7 mouse cellular contexts compared by ENCODE assay signal in genomic region chr8:11001062-11001549, GRCm38 (mm10). TPM values are rescaled to one million over a fixed set of nuclear protein-coding genes. Genes with fewer than 3 reads are reported as not detected.
DNase-seq lines count a peak whose midpoint lies in the region; ATAC-seq and TF ChIP-seq lines count a peak whose summit lies in the region.

No protein-coding gene starts in this region.

- peak; percentile 73 for DNase-seq in R1 (ENCODE audit: low read depth, low spot score)
- peak; percentile 27 to 51 for DNase-seq in kidney, postnatal 4 days
- DNase-seq in thymus, adult 2 months: peak; percentile 58
- DNase-seq in urinary bladder, postnatal 14 days (ENCODE audit: low spot score): no peak

- TF ChIP-seq CTCF in thymus, adult 2 months (IDR thresholded peaks at IDR 0.05; ENCODE audit: borderline replicate concordance, control insufficient read depth, extremely low read depth, insufficient read depth, low read length, poor library complexity): no peak

- H3K4me2 ChIP-seq in forebrain, embryonic 16.5 days (ENCODE audit: low read length): peak overlapping the region; percentile 87

- peak overlapping the region; percentile 57 for H3K4me3 ChIP-seq in forebrain, embryonic 16.5 days (replicated peaks; ENCODE audit: low read length)
- no peak overlapping the region for H3K4me3 ChIP-seq in thymus, adult 2 months (ENCODE audit: control insufficient read depth, insufficient read depth, low read length)

- H3K27ac ChIP-seq in forebrain, embryonic 16.5 days (ENCODE audit: low read length): peak overlapping the region; percentile 62
- H3K27ac ChIP-seq in thymus, adult 2 months (ENCODE audit: control insufficient read depth, insufficient read depth, low read length): no peak overlapping the region

- H3K9ac ChIP-seq in forebrain, embryonic 16.5 days (replicated peaks; ENCODE audit: low read depth, low read length): peak overlapping the region; percentile 22

- ATAC-seq in CD4-positive, CD25-positive, alpha-beta regulatory T cell, adult 4 months: peak; percentile 46
- peak; percentile 39 for ATAC-seq in forebrain, embryonic 16.5 days
- ATAC-seq in megakaryocyte, adult 5-6 weeks (ENCODE audit: poor library complexity, severe bottlenecking): peak; percentile 58

- H3K4me1 ChIP-seq in forebrain, embryonic 16.5 days (replicated peaks; ENCODE audit: control insufficient read depth, insufficient read depth, low read length): peaks cover 74% of the 10 kb centered on the region
- H3K4me1 ChIP-seq in thymus, adult 2 months (replicated peaks; ENCODE audit: control insufficient read depth, insufficient read depth, low read length): peaks cover 25% of the 10 kb centered on the region

- no peak for TF ChIP-seq POLR2A in thymus, adult 2 months (IDR thresholded peaks at IDR 0.05; ENCODE audit: control insufficient read depth, extremely low read depth, insufficient read depth, low read length, poor library complexity)

- no peaks in the 10 kb centered on the region; the same call in 1 of the 2 replicates for H3K36me3 ChIP-seq in forebrain, embryonic 16.5 days (ENCODE audit: control insufficient read depth, insufficient read depth)
- H3K36me3 ChIP-seq in thymus, adult 2 months (ENCODE audit: control insufficient read depth, insufficient read depth, low read length): no peaks in the 10 kb centered on the region

- H3K27me3 ChIP-seq in forebrain, embryonic 16.5 days (replicated peaks; ENCODE audit: control insufficient read depth, insufficient read depth, low read length): no peaks in the 10 kb centered on the region
- no peaks in the 10 kb centered on the region for H3K27me3 ChIP-seq in thymus, adult 2 months (ENCODE audit: control insufficient read depth, insufficient read depth, low read length)

- 2% methylated on average over 6 of the region's 6 CpGs for WGBS in forebrain, embryonic 16.5 days
- 2% methylated on average over 6 of the region's 6 CpGs for WGBS in thymus, adult 2 months

- H3K9me3 ChIP-seq in forebrain, embryonic 16.5 days (ENCODE audit: control insufficient read depth, low read length): no peaks in the 10 kb centered on the region

RNA-seq across cellular contexts. Expression of gene Irs2, which starts 7.2 kb away (rescaled TPM):
- under 1 TPM; 0.68 to 0.83 TPM for polyA plus RNA-seq in CD4-positive, CD25-positive, alpha-beta regulatory T cell, adult 4 months (2017; shearing (Covaris generic))
- 5.4 and 6.0 TPM in 2 replicates for polyA plus RNA-seq in forebrain, embryonic 16.5 days (2015; fragmentation: Nextera tagmentation; extraction: Ambion mirVana)
- total RNA-seq in megakaryocyte, adult 5-6 weeks (2015): 12.3 and 12.5 TPM in 2 replicates
- 7.6 and 10.9 TPM in 2 replicates for total RNA-seq in megakaryocyte, adult 5-6 weeks (2017)
- 17.1 and 20.4 TPM in 2 replicates for polyA plus RNA-seq in thymus, adult 2 months (2012; rRNA removed)
